Mouse (Mus musculus) yolk sac, embryonic 10.5 days (tissue): ENCODE measurements around the gene Pard6a.

Experiments
- DNase-seq: peaks from one replicate; pipeline ENCODE4 v3.0.0-alpha.2; 2017; ENCODE audit warnings: low spot score

The Pard6a gene

DNA sequence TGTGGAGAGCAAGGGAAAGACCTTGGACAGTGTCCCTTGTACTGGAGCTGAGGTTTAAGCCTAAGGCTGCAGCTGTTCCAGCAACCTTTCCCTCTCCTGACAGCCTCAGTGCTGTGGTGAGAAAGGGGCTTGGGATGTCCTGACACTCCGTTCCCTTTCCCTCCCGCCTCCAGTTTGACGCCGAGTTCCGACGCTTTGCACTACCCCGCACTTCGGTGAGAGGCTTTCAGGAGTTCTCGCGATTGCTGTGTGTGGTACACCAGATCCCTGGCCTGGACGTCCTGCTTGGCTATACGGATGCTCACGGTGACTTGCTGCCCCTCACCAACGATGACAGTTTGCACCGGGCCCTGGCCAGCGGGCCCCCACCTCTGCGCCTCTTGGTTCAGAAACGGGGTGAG, 1.1 kb downstream of the Pard6a start:
- DNase-seq = no peak

DNA sequence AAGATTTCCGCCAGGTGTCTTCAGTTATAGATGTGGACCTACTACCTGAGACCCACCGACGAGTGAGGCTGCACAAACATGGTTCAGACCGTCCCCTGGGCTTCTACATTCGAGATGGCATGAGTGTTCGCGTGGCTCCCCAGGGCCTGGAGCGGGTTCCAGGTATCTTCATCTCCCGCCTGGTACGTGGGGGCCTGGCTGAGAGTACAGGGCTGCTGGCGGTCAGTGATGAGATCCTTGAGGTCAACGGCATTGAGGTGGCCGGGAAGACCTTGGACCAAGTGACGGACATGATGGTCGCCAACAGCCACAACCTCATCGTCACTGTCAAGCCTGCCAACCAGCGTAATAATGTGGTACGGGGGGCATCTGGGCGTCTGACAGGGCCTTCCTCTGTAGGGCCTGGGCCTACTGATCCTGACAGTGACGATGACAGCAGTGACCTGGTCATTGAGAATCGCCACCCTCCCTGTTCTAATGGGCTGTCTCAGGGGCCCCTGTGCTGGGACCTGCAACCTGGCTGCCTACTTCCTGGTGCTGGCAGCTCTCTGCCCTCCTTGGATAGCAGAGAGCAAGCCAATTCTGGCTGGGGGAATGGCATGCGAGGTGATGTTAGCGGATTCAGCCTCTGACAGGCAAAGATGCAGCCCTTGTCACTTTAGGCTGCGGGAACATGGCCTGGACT, 1.9 kb downstream of the Pard6a start:
- DNase-seq = no peak

DNA sequence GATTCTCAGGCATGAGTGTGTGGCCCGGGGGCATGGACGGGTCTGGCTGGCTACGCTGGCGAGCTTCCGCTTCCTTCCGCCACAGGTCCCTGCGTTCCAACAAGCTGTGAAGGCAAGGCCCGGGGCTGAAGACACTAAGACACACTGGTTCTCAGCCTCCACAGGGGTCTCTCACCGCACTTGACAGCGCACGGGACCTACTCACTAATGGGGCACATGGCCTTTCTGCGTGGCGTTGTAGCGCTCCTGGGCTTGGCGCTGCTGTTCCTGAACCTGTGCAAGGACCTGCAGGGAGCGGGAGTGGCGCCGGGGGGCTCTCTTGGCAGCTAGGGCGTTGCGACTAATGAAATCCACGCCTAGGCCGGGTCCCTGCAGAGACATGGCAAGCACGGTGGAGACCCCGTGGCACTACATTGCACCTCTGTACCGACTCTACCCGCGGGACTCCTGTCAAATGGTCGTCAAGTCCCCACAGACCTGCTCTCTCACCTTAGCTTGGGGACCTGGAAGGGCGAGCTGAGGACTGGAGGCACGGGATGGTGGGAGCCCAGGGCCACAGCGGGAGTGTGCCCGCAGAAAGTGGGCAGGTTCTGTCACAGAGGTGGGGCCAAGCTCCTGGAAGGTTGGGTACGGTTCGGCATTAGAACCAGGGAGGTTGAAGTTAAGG, 3.3 kb downstream of the Pard6a start:
- no peak for DNase-seq

DNA sequence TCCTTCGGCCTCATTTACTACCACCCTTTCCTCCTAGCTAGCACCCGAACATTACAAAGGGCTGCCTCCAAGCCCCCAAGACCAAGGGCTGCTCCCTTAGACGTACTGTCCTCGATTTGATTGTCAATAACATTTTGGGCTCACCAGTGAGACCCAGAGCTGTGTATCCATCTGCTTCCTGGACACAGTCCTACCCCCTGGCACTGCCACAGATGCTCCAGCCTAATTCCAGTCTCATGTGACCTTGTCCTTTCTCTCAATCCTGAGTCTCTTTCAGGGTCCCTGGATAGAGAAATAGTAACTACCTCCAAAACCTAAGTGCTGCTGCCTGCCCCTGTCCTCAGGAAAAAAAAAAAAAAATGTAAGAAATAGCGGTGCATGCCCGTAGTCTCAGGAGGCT, 4.0 kb downstream of the Pard6a start:
- no peak for DNase-seq

DNA sequence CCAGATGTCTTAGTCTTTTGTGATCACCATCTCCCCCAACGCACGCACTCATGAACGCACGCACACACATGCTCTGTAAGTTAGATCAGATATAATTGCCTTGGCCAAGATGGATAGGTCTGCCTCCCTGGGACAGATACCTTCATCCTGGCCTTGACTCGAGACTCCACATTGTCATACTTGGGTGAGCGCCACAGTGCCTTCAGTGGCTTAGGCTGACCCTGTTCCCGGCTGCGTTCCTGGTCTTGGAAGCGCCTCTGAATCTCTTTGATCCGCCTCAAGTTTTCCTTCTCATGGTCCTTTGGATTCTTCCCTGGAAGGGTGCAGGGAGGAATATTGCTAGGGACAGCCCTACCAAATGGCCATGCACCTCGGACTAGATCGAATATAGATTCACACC, 5.5 kb downstream of the Pard6a start:
- no peak for DNase-seq

DNA sequence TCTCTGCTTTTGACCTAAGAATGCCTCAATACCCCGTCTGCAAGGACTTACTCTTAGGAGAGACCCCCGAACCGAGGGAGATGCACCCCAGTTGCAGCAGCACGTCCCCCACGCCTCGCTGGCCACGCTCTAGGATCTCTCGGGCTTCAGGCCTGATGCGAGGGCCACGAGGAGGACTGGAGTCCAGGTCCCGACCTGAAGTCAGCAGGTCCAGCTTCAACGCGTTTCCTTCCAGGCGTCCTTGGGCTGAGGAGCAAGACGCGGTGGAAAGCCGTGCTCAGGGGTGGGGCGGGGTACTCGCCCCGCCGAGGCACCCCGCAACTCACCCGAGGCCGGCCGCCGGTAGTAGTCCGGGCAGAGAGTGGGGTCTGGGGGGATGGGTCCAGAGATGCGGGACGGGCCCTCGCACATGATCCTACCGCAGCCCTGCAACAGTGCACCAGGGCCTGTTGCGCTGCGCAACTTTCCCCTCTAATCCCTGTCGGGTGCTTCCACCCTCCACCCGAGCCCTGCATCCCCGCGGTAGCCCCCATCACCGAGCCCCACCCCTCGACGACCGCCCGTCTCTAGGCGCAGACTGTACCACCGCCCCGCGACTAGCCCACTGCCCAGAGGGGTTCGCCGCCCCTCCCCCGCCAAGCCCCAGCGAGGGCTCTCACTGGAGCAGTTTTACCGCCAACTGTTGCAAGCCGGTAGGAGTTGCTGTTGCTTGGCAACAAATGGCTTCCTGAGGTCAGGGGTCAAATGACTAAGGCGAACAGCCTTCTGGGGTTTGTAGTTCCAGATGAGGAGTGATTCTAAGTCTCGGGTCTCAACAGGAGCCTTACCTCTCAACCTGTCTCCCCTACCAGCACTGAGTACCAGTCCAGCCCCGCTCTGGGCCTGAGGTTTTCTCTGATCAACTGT, 6.8 kb downstream of the Pard6a start, which contains the start of the genes 4933405L10Rik and Enkd1:
Gene 4933405L10Rik, plus strand, starts transcription at position 158 of the 906 bp plus-strand sequence.
Gene Enkd1, minus strand, starts transcription at position 713 of the 906 bp plus-strand sequence.
- peak; percentile 89 for DNase-seq

DNA sequence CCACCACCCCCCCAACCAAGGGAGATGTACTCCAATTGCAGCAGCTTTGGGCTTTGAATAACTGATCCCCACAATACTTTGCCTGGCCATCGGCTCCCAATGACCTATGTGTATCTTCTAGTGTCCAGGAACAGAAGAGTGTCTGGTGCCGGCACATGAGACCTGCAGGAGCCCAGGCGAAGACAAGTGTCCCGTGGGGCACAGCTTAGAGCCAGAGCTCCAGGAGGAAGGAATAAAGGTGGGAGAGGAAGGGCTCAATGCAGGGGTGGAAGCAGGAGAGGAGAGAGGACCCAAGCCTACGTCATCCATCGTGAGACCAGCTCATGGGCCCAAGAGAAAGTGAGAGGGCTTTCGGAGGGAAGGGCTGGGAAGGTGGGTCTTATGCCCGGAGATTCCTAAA, 7.7 kb downstream of the Pard6a start:
- no peak for DNase-seq

DNA sequence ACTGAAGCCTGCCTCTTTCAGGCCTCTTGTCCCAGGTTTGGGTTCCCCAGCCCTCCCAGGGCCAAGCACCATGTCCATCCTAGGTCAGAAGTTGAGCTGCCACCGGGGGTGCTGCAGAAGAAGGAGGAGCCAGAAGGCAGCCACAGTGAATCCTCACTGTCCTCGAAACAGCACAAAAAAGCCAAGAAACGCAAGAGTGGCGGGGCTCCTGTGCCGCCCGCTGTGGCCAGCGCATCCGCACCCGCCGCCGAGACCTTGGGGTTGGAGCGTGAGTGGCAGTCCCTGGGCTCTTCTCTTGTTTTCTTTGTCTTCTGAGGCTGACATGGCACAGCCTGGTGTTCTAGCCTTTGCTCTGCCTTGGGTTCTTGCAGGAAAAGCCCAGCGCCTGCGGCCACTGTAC, 8.4 kb downstream of the Pard6a start:
- no peak for DNase-seq

DNA sequence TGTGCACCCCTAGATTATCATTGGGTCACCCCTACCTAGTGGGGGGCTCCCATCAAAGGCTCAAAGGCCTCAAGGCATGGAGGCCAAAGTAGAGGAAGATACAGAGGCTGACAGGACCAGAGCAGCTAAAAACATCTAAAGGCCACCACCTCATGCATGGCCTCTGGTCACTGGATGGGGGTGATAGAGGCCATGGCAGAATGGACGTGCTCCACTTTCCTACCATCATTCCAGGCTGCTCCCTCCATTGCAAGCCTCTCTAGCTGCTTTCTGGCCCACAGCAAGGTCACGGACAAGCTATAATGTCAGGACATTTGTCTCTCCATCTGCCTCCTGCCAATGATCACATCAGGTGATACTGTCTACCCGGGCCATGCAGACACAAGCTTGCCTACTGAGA, 11.3 kb downstream of the Pard6a start:
- no peak for DNase-seq

DNA sequence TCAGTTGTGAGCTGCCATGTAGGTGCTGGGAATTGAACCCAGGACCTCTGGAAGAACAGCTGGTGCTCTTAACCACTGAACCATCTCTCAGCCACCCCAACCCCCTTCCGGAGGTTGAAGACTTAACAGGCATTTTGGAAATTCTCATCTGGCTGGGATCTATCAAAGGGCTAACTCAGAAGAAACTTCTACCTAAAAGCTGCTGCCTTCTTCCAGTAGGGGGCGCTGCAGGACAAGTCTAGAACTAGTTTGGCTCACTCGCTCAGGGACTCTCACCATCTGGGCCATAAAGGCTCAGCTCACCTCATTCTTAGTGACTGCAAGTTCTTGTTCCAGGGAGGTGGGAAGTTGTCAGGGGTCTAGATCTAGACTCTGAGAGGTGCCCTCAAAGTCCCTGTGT, 13.2 kb downstream of the Pard6a start:
- DNase-seq = peak; percentile 70

DNA sequence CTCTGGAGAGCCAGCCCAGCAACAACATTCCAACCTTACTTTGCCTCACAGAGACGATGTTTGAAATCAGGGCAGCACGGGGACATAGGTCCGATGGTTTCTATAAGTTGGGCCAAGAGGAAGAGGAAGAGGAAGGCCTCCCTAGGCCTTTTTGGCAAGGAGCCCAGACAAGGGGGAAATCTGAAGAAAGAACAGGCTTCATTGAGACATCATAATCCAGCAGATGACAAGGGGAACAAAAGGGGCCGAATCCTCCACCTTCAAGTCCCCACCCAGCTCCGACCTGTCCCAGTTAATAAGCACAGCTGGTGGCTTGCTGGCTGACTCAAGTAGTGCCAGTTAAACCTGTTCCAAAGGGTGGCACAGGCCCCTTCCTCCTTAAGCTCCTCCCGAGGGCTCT, 14.1 kb downstream of the Pard6a start:
- no peak for DNase-seq

DNA sequence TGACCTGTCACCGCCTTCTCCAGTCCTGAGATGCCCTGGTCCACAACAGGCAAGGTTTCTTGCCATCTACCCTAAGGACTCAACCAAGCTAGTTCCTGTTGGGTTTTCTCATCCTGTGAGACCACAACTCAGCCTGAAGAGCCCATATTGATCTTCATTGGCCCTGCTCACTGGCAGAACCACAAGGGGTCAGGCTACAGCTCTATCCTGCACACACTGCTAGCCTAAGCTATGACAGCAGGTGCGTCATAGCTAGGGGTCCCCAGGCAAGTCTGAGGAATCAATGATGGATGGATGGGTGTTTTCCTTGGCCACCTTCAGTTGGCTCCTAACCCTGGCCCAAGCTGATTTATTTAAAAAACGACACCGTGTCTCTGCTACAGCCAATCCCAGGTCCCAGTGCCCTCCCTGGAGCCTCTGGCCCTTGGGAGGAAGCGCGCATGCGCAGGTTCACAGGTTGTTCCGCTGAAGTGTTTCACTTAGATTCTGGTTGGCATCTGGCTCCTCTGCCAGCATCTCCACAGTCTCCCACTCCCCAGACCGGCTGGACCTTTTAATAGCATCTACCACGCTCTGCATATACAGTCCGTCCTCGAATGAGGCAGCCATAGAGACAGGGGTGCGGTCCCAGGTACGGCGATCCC, 15.5 kb downstream of the Pard6a start:
- DNase-seq = no peak

DNA sequence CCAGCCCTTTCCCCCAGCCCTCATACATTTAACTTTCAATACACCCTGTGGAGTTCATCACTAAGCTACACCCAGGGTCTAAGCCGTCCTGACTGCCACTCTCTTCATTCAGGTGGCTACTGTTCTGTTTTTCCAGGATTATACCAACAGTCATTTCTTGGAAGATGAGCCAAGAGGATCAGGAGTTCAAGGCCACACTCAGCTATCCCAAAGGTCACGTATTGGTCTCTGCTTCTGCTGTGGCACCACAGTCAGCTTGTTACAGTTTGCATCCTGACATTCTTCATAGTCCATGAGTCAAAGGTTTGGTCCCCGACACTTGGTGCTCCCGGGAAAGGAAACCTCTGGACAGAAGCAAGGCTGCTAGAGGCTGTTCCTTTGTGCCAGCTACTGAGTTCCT, 18.7 kb downstream of the Pard6a start:
- DNase-seq = no peak

DNA sequence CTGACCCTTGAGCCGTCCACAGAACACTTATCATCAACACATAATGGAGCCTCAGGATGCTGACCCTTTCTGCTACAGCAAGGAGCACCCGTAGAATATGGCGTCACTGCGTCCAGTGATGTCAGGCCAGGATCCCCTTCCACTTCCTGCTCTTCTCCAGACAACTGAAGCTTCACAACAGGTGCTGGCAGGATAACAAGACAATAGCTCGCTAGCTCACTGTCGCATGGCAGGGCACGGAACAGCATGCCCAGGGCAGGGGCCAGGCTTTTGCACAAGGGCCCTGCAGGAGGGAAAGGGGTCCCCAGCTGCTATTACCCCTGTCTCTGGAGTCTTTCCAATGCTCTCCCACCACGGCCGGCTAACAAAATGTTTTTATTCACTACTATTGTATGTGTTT, 21.9 kb downstream of the Pard6a start:
- no peak for DNase-seq

DNA sequence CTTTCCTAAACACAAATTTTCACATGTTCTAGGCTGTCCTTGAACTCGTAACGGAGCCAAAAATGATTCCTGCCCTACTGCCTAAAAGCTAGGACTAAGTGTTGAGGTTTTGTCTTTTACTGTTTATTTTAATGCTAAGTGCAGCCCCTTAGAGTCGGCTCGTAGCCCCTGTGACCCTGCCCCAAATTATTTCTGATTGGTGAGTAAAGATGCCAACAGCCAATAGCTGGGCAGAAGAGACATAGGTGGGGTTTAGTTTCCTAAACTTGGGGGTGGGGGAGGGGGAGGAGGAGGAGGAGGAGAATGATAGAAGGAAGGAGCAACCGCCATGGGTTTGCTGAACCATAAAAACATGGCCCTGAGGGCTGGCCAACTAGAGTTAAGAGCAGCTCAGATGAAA, 24.8 kb downstream of the Pard6a start:
- no peak for DNase-seq

DNA sequence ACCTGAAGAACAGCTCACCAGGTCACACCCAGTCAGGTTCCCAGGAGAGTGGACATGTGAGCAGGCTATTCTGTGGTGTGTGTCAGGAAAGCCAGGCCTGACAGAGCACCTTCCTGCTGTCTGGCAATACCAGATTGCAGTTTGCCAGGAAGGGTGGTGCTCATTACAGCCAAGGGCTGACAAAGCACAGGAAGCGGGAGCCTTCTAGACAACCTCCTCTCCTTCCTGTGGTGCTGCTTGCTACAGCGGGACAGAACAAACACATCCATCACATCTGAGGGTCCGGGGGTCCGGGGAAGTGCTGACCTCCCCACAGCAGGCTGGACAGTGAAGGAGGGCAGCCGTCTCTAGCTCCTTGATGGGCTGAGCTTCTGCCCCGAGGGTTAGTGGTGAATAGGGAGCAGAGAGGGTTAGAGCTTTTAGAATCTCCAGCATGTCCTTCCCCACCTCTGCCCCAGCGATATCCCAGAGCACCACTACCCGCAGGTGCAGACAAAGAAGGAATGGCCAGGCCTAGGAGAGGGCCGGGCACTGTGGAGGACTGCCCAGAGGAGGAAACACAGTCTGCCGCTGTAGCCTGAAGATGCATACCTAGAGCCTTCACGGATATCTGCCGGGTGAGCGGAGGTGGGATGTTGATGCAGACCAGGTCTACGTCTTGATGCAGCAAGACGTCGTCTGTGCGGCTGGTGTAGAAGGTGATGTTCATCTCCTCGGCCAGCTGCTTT, 26.6 kb downstream of the Pard6a start:
- no peak for DNase-seq

DNA sequence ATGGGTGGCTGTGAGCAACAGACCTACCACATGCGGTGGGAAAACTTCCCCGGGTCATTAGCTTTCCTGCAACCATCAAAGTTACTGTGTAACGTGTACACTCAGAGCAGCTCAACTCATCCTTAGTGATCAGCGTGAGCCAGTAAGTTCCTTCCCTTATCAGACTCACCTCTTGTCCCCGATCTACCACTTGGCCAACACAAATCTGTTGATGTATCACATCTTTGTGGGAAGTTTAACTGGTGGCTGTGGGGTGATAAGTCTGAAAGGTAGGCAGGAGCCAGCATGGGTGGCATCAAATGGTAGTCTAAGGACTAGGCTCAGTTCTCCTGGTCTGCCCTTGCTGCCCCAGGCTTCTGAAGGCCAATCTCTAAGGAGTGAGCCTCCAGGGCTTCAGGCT, 31.2 kb downstream of the Pard6a start:
- no peak for DNase-seq

DNA sequence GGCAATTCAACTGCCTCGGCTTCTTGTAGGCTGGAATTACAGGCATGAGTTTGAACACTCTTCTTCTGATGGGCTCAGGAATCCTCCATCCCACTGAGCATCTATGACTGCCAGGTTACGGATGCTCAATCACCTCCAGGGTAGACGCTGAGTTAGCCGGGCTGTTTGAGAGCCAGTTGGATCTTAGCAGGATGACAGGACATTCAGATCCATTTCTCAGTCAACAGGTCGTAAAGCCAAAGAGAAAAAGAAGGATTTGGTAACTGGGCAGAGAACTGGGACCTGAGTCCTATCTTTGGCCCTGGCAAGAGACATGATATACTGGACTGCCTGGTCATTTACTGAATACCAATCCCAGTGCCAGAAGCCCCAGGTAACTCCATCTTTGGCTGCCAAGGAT, 38.3 kb downstream of the Pard6a start:
- no peak for DNase-seq

DNA sequence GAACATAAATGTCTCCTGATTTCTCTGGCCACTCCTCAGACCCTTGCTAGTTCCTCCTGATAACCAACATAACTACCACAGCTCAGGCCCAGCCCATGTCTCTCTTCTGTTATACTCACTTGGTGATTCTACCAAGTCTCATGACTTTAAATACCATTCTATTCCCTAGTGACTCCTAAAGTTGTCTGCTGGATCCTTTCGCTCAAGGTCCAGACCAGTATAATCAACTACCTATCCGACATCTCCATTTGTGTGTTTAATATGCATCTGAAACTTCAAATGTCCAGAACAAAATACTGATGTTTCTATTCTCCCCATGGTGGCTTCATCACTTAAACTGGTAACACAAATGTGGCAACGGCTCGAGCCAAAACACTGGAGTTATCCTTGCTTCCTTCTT, 42.4 kb downstream of the Pard6a start:
- DNase-seq = no peak

DNA sequence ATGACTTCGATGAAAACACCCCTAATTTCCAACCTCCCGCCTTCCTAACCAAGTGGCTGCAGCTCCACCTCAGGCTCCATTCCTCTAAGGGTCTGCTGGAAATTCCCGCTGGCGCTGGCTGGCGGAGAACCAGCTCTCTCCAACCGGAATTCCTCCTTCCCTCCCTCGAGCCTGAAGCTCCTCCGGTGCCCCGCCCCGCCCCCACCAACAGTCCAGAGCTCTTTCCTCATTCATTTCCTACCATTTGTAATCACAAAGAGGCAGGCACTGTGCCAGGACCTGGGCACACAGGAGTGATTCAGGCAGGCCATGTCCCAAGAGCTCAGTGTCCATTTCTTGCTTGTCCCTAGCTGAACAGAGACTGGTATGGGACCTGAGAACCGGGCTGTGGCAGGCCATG, 49.7 kb downstream of the Pard6a start:
- DNase-seq = peak; percentile 49
